Mouse (Mus musculus) cerebellum, postnatal 4 days (tissue): ENCODE results near the gene Rhobtb1.

Experiments used
- DNase-seq, 2 experiments: peaks; one replicate each; pipeline ENCODE4 v3.0.0; 2022; ENCODE audit warnings: low spot score in 2 of 2, mixed read lengths in 1 of 2

Rhobtb1 gene

DNA sequence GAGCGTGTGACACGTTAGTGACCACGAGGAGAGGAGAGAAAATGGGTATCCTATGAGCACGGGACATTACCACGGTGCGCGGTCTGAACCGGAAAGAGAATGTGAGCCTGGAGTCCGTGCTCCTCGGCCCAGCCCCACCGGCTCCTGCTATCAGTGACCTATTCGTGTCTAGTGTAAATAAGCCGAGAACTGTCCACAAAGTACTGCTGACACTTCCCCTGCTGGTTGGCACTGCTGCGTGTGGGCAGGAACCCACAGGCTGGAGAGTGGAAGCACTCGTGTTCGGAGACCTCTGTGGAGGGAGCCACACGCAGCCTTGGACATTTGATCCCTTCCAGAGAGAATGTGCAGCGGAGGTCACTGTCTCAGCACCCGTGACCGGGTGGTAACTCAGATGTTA, at the start of gene Rhobtb1:
TSS of gene Rhobtb1 (plus strand) at position 390 of the 400 bp plus-strand sequence.
- no peak for DNase-seq

DNA sequence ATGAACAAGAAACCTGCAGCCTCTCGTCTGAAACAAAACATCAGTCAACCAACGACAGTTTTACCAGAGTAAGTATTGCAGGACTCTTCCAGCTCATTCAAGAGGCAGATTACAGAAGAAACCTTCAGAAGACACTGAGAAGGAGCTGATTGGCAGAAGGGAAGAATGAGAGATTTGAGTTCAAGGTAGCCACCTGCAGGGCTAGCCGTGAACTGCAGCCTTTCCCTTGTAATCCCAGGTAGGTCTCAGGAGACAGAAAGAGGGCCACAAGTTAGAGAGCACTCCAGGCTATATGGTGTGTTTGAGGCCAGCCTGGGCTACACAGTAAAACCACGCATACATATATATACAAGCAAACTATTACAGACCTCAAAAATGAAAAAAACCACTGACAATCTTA, 49.2 kb upstream of the Rhobtb1 start:
- peak in 1 of 2 experiments; percentile 34 for DNase-seq

DNA sequence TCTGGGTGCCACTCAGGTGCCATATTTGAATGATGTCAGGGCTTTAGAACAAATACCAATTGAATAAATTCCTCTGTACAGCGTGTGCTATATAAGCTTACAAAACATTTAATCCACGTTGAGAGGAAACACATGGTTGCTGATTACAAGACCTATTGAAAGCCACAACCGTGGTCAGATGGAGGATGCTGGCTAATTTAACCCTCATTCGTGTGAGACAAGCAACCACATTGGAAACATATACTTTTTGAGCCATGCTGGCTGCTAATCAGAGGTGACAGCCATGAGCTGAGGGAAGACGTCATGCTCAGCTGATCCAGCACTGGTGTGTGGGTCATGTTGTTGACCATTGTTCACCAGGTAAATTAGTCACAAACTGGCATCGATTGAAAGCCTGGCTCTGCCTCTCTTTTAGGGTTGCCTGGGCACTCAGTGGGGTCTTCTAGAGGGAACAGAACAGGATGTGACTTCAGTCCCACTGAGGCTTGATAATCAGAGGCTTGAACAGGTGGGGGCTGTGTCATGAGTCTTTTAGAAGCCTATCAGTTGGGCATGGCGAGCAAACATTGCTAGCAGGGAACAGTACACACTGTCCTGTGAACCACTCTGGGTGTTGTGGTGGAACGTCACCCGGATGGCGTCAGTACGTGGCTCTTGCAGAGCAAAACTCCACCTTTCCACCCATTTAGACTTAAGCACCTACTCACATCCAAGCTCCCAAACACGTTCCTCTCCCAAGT, 46.9 kb upstream of the Rhobtb1 start:
- DNase-seq: no peak

DNA sequence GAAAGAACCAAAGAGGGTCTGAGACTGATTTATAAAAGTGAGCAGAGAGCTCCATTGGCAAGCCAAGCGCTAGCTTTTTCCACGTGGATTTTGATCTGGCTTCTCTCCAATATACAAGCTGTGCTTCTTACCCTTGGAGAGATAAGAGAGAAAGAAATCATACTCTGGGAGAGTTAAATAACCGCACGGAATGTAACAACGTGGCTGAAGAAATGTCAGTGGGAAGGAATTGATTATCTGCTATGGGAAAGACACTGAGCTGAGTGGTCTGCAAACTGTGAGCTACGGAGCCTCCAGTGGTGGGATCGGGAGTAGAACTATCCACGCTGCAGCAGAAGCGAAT, 46.4 kb upstream of the Rhobtb1 start:
- DNase-seq: no peak

DNA sequence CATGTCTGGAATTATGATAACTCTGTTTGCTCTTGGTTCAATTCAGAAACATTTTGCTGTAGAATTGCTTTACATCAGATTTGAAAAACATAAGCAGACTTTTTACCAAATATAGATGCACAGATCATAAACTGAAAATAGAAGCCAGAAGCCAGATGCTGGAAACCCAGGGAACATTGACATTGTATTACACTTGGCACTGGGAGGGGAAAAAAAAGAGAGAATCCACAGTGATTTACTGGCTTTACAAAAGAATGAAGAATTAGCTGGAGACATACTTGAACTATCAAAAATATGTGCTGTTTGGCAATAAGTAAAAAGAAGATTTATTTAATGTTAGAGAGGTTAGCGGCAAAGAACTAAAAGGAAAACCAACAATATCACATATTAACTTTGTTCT, 44.4 kb upstream of the Rhobtb1 start:
- DNase-seq: no peak

DNA sequence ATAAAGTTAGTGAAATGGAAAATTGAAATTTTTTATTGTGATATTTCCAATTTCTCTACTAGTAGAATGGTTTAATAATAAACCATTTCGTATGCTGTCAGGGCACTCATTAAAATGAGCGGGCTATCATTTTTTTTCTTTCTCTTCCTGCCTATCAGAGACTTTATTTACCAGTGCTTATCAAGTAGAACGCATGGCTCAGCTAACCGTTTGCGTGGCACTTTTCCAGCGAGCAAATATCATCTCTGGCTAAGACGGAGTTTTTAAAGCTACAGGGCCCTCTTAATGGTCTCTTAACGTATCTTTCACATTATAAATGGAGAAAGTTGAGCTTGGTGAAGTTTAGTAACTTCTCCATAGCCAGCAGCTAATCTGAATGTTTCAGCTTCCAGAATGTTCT, 44.0 kb upstream of the Rhobtb1 start:
- DNase-seq: no peak

DNA sequence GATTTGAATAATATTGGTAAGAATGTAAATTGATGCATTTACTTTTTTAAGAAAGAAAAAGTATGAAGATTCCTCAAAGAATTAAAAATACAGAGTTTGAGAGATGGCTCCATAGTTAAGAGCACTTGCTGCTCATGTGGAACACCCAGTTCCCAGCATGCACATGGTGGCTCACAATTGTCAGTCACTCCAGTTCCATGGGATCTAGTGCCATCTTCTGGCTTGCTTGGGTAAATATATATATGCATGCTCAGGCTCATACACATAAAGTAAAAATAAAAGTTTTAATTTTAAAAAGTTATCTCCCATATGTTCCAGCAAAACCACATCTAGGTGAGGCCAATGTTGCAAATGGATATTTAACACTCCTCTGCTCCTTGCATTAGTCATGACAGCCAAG, 36.9 kb upstream of the Rhobtb1 start:
- no peak for DNase-seq

DNA sequence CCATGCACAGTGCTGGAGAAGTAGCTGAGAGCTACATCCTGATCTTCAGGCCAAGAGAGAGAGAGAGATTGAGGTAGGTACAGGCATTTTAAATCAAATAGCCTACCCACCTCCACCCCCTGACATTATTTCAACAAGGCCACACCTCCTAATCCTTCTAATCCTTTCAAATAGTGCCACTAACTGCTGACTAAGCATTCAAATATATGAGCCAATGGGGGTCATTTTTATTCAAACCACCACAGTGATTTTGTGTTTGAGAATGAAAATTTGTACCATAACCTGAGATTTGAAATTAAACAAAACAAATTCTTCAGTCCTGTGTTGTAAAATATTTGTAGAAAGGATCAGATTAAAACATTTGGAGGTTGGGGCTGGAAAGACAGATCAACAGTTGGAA, 33.2 kb upstream of the Rhobtb1 start:
- DNase-seq: no peak

DNA sequence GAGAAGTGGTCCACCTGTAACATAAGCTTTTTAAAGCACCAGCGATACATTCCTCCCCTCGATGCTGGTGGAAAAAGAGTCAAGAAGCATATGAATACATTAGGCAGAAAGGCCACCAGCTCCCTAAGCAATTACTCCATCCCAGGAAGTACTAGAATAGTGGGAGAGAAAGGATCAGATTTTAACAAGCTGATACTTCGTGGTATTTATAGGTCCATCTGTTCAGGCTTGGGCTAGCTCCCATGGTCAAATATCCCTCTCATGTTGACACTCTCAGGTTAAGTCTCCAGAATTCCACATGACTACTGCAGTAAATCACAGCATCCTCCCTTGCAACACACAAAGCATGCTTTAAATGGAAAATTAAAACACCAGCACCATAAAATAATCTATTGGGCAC, 32.3 kb upstream of the Rhobtb1 start:
- no peak for DNase-seq

DNA sequence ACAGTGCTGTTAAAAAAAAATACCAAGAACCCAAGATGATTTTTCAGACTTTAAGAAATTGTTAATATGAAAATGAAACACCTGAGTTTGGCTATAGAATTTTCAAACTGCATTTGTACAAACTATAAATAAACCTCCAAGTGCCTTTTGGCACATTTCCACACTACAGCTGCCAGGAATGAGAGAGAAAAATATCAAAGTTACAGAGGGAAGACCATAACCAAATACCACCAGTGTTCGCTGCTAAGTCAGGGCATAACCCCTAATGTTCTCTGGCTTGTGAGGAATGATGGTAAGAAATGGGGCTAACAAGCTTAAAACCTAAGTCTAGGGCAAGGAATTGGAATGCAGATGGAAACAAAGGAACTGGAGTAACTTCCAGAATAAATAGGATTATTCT, 31.8 kb upstream of the Rhobtb1 start:
- no peak for DNase-seq

DNA sequence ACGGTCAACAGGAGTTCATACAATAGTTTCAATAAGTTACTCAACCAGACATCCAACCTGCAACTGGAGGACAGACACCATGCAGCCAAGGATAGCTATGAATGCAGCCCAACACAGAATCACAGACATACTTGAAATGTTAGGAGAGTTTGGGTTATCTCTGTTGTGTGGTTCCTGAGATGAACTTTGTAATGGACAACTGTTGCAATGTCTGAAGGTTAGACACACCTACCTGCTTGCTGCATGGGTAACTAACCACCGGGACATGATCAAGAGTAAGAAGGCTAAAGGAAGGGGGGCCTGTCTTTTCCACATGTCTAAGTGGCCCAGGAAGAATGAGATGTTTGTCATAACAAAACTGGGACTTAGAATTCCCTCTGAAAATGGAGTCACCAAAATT, 24.7 kb upstream of the Rhobtb1 start:
- DNase-seq: no peak

DNA sequence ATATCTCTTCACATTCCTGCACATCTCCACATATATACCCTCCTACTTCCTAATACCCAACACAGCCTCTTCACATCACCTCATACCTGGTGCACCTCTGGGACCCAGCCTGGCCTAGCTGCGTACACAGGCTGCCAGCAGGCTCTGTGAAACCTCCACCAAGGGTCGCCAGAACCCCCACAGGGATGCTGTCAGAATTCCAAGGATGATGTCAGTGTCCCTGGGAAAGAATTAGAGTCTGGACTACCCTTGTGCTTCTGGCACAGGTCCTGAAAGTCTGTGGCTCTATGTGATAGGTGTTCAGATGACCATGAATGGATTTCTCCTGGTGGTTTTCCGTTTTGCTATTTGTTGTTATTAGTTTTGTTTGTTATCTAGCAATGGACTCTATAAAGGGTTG, 22.7 kb upstream of the Rhobtb1 start:
- DNase-seq: peak in 1 of 2 experiments; percentile 19

DNA sequence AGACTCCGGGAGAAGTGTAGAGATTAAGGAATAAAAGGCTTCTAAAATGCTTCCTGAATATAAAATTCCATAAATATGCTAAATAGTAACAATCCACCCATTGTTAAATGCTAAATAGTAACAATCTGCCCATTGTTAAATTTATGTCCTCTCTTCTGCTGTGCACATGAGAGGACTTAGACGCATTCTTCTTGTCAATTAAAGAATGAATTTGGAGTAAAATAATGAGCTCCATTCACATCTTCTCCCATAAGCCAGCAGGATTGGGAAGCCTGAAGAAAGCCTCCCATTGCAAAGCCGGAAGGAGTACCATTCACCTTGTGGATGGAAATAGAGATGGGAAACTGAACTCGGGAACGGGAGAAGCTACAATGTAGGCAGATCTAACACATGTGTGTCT, 20.6 kb upstream of the Rhobtb1 start:
- no peak for DNase-seq

DNA sequence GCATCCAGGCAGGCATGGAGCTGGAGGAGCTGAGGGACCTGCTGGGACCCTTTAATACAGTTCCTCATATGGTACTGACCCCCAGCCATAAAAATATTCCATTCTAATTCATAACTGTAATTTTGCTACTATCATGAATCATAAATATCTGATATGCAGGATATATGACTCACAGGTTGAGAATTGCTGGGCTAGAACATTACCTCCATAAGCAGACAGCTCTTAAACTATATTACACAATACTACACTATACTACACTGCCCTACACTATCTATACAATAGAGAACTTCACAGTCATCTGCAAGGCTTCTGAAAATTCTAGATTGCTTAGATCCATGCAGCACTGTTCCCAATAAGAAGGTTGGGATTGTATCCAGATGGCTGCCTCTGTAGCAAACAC, 16.9 kb upstream of the Rhobtb1 start:
- DNase-seq: no peak

DNA sequence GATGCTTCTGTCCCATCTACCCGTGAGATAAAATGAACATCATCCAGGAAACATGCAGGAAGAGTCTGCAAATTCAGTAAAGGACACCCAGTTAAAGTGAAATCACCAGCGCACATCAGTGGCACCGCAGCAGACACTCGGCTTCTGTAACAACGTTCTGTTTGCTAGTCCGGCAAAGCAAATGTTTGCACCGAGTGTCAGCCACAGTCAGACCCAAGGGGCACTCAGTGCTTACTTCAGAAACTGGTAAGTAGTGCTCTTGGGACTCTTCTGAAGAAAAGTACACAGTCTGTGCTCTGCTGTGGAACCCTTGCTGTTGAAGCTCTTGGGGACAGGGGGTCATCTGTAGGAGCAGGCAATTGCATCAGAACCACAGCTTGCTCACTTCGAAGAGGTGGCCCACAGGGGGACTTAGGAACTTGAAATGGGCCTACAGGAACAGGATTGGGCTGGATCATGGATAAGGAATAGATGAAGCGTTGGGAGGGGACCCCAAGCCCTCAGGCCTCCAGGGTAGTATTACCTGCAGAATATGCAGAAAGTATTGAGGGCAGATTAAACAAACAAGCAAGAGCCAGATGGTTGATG, 14.9 kb upstream of the Rhobtb1 start:
- no peak for DNase-seq

DNA sequence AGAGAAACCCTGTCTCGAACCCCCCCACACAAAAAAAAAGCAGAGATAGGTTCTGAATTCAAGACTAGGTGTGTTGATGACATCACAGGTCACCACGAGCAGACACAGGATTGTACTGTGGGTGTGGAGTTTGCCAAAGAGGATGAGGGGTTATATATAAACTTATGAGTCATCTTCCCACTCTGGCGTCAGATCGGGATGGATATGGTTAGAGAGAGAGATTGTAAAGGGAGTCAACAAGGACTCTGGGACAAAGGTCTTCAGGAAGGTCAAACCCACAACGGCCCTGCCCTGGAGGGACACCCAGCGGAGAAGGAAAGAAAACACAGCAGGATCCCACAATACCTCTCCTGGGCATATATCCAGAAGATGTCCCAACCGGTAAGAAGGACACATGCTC, 2.0 kb upstream of the Rhobtb1 start:
- DNase-seq: no peak

DNA sequence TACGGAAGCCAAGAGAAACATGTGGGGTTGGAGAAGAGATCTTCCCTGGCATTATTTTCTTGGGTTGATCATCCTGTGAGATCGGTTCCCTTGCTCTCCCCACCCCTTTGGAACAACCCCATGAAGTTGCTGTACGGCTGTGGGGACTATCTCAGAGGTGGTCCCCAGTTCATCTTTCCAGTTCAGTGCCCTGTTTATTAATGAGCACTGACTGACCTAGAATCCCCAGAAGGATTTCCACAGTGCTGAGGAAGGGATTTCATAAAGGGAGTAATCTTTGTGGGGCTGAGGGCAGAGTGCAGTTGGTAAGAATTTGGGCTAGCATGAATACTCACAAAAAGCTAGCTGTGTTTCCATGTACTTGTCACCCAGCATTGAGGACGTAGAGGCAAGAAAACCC, 1.7 kb downstream of the Rhobtb1 start:
- DNase-seq: no peak

DNA sequence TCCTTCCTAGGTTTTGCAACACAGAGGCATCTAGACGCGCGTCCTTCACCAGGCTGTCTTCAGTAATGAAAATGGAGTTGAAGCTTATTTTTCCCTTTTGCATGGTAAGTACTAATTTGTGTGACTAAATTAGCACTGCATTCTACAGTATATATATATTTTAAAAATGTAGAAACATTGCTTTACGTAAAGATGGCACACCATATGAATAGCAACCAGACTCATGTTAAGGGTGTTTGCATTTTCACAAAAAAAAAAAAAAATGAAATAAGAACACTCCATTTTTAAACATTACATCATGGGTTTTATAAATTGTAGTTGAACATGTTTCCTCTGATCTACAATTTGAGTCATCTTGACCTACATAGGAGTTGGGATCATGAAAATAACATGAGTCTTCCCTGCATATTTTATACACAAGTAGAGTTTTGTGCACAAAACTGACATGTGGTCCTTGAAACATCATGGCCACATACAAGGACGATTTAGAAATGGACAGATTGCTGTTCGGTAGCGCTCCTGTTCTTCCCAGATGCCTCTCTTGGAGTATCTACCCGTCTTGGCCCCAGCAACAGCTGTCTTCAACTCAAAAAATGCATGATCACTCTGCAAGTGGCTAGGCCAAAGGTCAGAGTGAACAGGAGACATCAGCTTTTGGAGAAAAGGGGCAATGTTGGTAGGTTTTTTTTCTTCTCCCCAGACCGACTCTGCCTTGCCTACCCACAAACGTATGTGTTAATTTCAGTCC, 4.4 kb downstream of the Rhobtb1 start:
- DNase-seq: no peak

DNA sequence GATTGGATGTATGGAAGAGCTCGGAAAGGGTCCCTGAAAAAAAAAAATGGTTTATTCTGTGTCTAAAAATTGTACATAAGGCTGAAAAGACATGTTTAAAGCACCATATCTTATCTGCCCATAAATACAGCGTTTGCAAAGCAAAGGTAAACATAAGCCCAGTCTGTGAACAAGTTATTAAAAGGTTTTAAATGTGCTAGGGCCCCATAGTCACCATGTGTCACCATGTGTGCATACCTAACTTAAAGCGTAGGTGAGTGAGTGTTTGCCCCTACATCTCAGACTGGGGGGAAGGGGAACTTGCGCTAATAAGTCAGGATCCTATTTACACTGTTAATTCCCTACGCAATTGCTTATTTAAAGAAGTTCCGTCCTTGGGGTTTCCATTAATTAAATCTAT, 5.2 kb downstream of the Rhobtb1 start:
- DNase-seq: no peak

DNA sequence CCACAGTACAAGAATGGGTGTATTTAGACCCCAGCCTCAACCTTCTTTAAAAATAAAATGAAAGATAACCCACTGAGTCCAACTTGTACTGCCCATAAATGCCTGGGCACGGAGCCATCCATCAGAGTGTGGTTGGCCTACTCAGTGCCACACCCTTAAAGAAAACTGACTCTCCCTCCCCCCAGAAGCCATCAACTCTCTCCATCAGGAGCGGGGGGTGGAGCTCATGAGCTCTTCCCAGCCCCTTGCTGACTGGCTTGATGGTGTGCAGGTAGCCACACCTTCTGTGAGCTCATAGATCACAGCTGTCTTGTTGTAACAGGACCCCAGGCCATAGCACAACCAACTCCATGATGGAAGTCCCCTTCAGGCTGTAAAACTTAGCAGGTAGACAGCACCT, 6.2 kb downstream of the Rhobtb1 start:
- no peak for DNase-seq

DNA sequence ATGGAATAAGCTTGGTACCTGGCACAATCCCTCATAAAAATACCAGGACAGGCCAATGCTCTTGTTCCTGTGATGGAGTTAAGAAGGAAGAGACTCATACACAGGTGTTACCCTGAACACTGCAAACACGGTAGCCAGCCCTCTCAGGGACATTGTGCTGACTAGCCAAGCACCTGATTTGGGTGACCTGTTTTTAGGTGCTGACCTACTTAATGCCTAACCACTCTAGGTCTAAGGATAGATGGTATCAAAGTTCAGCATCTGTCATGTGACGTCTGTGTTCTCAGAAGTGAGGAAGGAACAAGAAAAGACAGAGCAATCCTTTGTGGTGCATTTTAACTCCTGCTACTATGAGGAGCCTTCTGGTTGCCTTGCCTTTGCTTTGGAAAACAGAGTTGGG, 9.6 kb downstream of the Rhobtb1 start:
- DNase-seq: no peak

DNA sequence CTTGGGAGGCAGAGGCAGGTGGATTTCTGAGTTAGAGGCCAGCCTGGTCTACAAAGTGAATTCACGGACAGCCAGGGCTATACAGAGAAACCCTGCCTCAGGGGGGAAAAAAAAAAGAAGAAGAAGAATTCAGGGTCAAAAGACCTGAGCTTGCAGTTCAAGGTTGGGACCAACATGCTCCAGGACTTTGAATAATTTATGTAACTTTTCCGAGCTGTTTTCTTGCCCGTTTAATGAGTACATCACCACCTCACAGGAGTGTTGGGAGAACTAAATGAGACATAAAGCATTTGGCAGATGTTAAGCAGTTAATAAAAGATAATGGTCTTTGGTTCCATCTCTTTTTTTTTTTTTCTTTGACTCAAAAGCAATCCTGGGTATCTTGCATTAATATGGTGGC, 10.3 kb downstream of the Rhobtb1 start:
- DNase-seq: no peak

DNA sequence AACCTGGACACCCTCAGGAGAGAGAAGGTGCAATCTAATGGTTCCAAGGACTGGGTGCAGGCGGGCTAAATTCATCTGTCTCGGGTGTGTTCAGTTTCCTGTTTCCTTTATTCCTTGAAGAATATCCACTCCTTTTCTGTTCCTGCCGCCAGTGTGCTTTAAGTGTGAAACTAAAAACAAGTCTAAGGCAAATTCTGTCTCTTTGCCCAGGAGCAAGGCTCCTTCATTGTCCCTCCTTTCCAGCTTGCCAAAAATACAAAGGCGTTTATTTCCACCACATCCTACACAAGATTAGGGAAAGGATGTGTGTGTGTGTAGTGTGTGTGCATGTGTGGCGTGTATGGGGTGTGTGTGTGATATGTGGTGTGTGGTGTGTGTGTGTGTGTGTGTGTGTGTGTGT, 11.3 kb downstream of the Rhobtb1 start:
- DNase-seq: no peak
